22 mouse cellular contexts compared by ENCODE assay signal in the genomic region with DNA sequence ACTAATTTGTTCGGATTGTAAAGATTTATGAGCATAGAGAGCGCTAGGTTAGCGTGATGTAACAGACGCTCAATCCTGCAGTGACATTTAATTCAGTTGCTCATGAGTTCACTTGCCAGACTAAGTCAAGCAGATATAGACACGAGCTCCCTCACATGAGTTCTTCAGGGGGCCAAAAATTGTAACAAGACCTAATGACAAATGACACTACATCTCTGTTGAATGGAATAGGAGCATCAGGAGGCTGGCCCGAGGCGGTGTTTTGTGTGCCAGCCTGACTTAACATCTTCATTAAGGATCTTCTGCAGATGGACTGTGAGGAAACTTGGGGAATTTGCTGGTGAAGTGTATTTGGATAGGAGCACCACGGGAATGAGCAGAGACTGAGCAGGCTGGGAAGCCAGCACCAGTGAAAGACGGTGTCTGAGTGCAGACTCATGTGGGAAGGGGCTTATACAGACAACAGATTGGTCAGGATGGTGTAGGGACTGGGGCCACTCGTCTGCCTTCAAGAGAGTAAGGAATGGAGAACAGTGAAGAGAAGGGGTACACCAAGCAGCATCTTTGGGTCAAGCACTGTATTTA.
DNase-seq lines count a peak whose midpoint lies in the region; ATAC-seq and TF ChIP-seq lines count a peak whose summit lies in the region.
"Had no signal": no experiment of that assay in that cellular context is flagged by ENCODE, and none has a peak within 500 bp of the region (broad histone marks: within the 10 kb centered on the region; RNA-seq: fewer than 3 reads in every experiment).

No protein-coding gene starts in this region.

- peak; percentile 20 for DNase-seq in forebrain, postnatal 0 days
- DNase-seq in lung, embryonic 14.5 days, result peak; percentile 20
- DNase-seq in lung, adult 18-20 months, result no peak
- peak; percentile 52 for DNase-seq in lung, postnatal 10 days
- DNase-seq in midbrain, postnatal 0 days (ENCODE audit: low spot score), result peak; percentile 57
- no peak for DNase-seq in urinary bladder, postnatal 25 days (ENCODE audit: low spot score)
- DNase-seq: cerebellum, adult 9-10 months; gastrocnemius, postnatal 14 days; kidney, adult 11 months; layer of hippocampus, postnatal 36 days had no signal

- H3K9ac ChIP-seq in forebrain, postnatal 0 days, result no peak overlapping the region
- H3K9ac ChIP-seq in forebrain, embryonic 15.5 days (replicated peaks), result no peak overlapping the region
- no peak overlapping the region for H3K9ac ChIP-seq in lung, embryonic 14.5 days
- no peak overlapping the region for H3K9ac ChIP-seq in midbrain, postnatal 0 days (replicated peaks; ENCODE audit: low read length, poor library complexity, severe bottlenecking)
- H3K9ac ChIP-seq: embryonic facial prominence, embryonic 12.5 days; forebrain, embryonic 13.5 days; limb, embryonic 15.5 days; liver, embryonic 15.5 days had no signal

- peak; percentile 71 for ATAC-seq in forebrain, postnatal 0 days
- ATAC-seq in forebrain, embryonic 15.5 days (replicated peaks), result no peak
- no peak for ATAC-seq in lung, embryonic 14.5 days (ENCODE audit: insufficient read depth)
- ATAC-seq in midbrain, postnatal 0 days (ENCODE audit: low FRiP score), result peak; percentile 31; the same call in 1 of the 2 replicates
- no peak for ATAC-seq in monocyte, adult 5-6 weeks (replicated peaks; ENCODE audit: insufficient number of reproducible peaks, low FRiP score, low TSS enrichment, poor library complexity, severe bottlenecking)
- ATAC-seq: forebrain, embryonic 13.5 days had no signal

- 75% methylated on average over 10 of the region's 10 CpGs for WGBS in forebrain, postnatal 0 days
- WGBS in forebrain, embryonic 15.5 days, result 85% methylated on average over 10 of the region's 10 CpGs
- 75% methylated on average over 10 of the region's 10 CpGs for WGBS in lung, embryonic 14.5 days
- 69% methylated on average over 10 of the region's 10 CpGs for WGBS in midbrain, postnatal 0 days

- no peaks in the 10 kb centered on the region for H3K27me3 ChIP-seq in forebrain, postnatal 0 days (ENCODE audit: insufficient read depth, low read length)
- no peaks in the 10 kb centered on the region for H3K27me3 ChIP-seq in forebrain, embryonic 15.5 days
- H3K27me3 ChIP-seq in lung, embryonic 14.5 days (ENCODE audit: insufficient read depth, low read length), result no peaks in the 10 kb centered on the region
- no peaks in the 10 kb centered on the region for H3K27me3 ChIP-seq in midbrain, postnatal 0 days (ENCODE audit: insufficient read depth, low read length)
- H3K27me3 ChIP-seq: CH12.LX; embryonic facial prominence, embryonic 12.5 days; forebrain, embryonic 13.5 days; limb, embryonic 15.5 days; liver, embryonic 15.5 days; megakaryocyte, embryonic 14.5 days had no signal

- no peak overlapping the region for H3K4me2 ChIP-seq in forebrain, postnatal 0 days (ENCODE audit: low read depth)
- H3K4me2 ChIP-seq in forebrain, embryonic 15.5 days (replicated peaks), result no peak overlapping the region
- no peak overlapping the region for H3K4me2 ChIP-seq in lung, embryonic 14.5 days
- H3K4me2 ChIP-seq in midbrain, postnatal 0 days (ENCODE audit: low read depth, low read length, poor library complexity, severe bottlenecking), result no peak overlapping the region
- H3K4me2 ChIP-seq: embryonic facial prominence, embryonic 12.5 days; forebrain, embryonic 13.5 days; limb, embryonic 15.5 days; liver, embryonic 15.5 days had no signal

- H3K4me3 ChIP-seq in forebrain, postnatal 0 days (ENCODE audit: low read depth, low read length), result no peak overlapping the region
- H3K4me3 ChIP-seq in forebrain, embryonic 15.5 days, result no peak overlapping the region
- no peak overlapping the region for H3K4me3 ChIP-seq in lung, embryonic 14.5 days (ENCODE audit: low read depth, low read length)
- H3K4me3 ChIP-seq in midbrain, postnatal 0 days (ENCODE audit: low read depth, low read length), result no peak overlapping the region
- H3K4me3 ChIP-seq: embryonic facial prominence, embryonic 12.5 days; erythroblast, embryonic 14.5 days; forebrain, embryonic 13.5 days; layer of hippocampus, adult 2 months; limb, embryonic 15.5 days; liver, embryonic 15.5 days; megakaryocyte, embryonic 14.5 days; myocyte had no signal

- H3K4me1 ChIP-seq in forebrain, postnatal 0 days (ENCODE audit: insufficient read depth), result no peaks in the 10 kb centered on the region
- no peaks in the 10 kb centered on the region for H3K4me1 ChIP-seq in forebrain, embryonic 15.5 days
- H3K4me1 ChIP-seq in lung, embryonic 14.5 days (ENCODE audit: insufficient read depth), result no peaks in the 10 kb centered on the region
- no peaks in the 10 kb centered on the region for H3K4me1 ChIP-seq in midbrain, postnatal 0 days (ENCODE audit: insufficient read depth, low read length)
- H3K4me1 ChIP-seq: embryonic facial prominence, embryonic 12.5 days; forebrain, embryonic 13.5 days; limb, embryonic 15.5 days; liver, embryonic 15.5 days had no signal

- H3K9me3 ChIP-seq in forebrain, postnatal 0 days (ENCODE audit: low read length), result no peaks in the 10 kb centered on the region
- no peaks in the 10 kb centered on the region for H3K9me3 ChIP-seq in forebrain, embryonic 15.5 days
- H3K9me3 ChIP-seq in lung, embryonic 14.5 days (ENCODE audit: low read depth, low read length), result no peaks in the 10 kb centered on the region
- no peaks in the 10 kb centered on the region for H3K9me3 ChIP-seq in midbrain, postnatal 0 days (ENCODE audit: low read length)
- H3K9me3 ChIP-seq: embryonic facial prominence, embryonic 12.5 days; forebrain, embryonic 13.5 days; limb, embryonic 15.5 days; liver, embryonic 15.5 days; megakaryocyte, embryonic 14.5 days had no signal

- no peak overlapping the region for H3K27ac ChIP-seq in forebrain, postnatal 0 days (ENCODE audit: low read depth, low read length)
- no peak overlapping the region for H3K27ac ChIP-seq in forebrain, embryonic 15.5 days (replicated peaks)
- no peak overlapping the region for H3K27ac ChIP-seq in lung, embryonic 14.5 days (ENCODE audit: low read depth)
- no peak overlapping the region for H3K27ac ChIP-seq in midbrain, postnatal 0 days (ENCODE audit: low read depth, low read length)
- H3K27ac ChIP-seq: embryonic facial prominence, embryonic 12.5 days; forebrain, embryonic 13.5 days; layer of hippocampus, adult 2 months; limb, embryonic 15.5 days; liver, embryonic 15.5 days; stomach, postnatal 0 days had no signal

- no peak for TF ChIP-seq CTCF in forebrain, postnatal 0 days (IDR thresholded peaks at IDR 0.05; ENCODE audit: low read depth)
- TF ChIP-seq CTCF in lung, embryonic 14.5 days (IDR thresholded peaks at IDR 0.05; ENCODE audit: low read depth), result no peak
- TF ChIP-seq CTCF in midbrain, postnatal 0 days (IDR thresholded peaks at IDR 0.05), result no peak

- no peaks in the 10 kb centered on the region for H3K36me3 ChIP-seq in forebrain, postnatal 0 days (ENCODE audit: insufficient read depth)
- H3K36me3 ChIP-seq in forebrain, embryonic 15.5 days, result no peaks in the 10 kb centered on the region
- H3K36me3 ChIP-seq in lung, embryonic 14.5 days (ENCODE audit: insufficient read depth), result no peaks in the 10 kb centered on the region
- H3K36me3 ChIP-seq in midbrain, postnatal 0 days (ENCODE audit: insufficient read depth, low read length), result no peaks in the 10 kb centered on the region
- H3K36me3 ChIP-seq: embryonic facial prominence, embryonic 12.5 days; limb, embryonic 15.5 days; liver, embryonic 15.5 days had no signal

Comparison
In these comparisons a context has a peak if more than half of its experiments do, and no peak if none do; other contexts are left out.
1. ATAC-seq: peak in forebrain, postnatal 0 days (single experiment) and midbrain, postnatal 0 days (single experiment); none in forebrain, embryonic 15.5 days (single experiment), lung, embryonic 14.5 days (single experiment) and monocyte, adult 5-6 weeks (single experiment).
2. DNase-seq: peak in forebrain, postnatal 0 days (single experiment), lung, embryonic 14.5 days (single experiment), lung, postnatal 10 days (single experiment) and midbrain, postnatal 0 days (single experiment); none in lung, adult 18-20 months (0 of 2) and urinary bladder, postnatal 25 days (single experiment).